Mouse (Mus musculus) ES-Bruce4 (cell line): ENCODE data around the gene Chfr. TPM values are rescaled to one million over a fixed set of nuclear protein-coding genes. Genes with fewer than 3 reads are reported as not detected.

Source experiments
- H3K27ac ChIP-seq: 2 replicates; pipeline ENCODE4 v1.5.1; 2012; ENCODE audit warnings: low read length, inconsistent platforms; ENCODE audit not compliant: insufficient read depth
- H3K27me3 ChIP-seq: 2 replicates; pipeline ENCODE4 v1.6.1; 2012; ENCODE audit warnings: mild to moderate bottlenecking, low read length, inconsistent platforms; ENCODE audit not compliant: control insufficient read depth, poor library complexity, insufficient read depth, severe bottlenecking
- H3K36me3 ChIP-seq: 2 replicates; pipeline ENCODE4 v1.6.1; 2012; ENCODE audit warnings: inconsistent platforms, mild to moderate bottlenecking, low read length, moderate library complexity; ENCODE audit not compliant: control insufficient read depth, poor library complexity, insufficient read depth, severe bottlenecking
- H3K4me1 ChIP-seq: one replicate; pipeline ENCODE4 v1.8.1; 2011; ENCODE audit warnings: low read length; ENCODE audit not compliant: control insufficient read depth, insufficient read depth
- H3K4me3 ChIP-seq: 2 replicates; pipeline ENCODE4 v1.5.1; 2011; ENCODE audit warnings: low read depth, mild to moderate bottlenecking, low read length
- H3K9ac ChIP-seq: 2 replicates; pipeline ENCODE4 v1.6.1; 2012; ENCODE audit warnings: low read depth, mild to moderate bottlenecking, inconsistent platforms; ENCODE audit not compliant: poor library complexity, severe bottlenecking
- H3K9me3 ChIP-seq: replicated peaks from 2 replicates; pipeline ENCODE4 v1.6.1; 2012; ENCODE audit warnings: mild to moderate bottlenecking, low read length, inconsistent platforms; ENCODE audit not compliant: control insufficient read depth, poor library complexity, insufficient read depth, severe bottlenecking
- CTCF ChIP-seq: IDR thresholded peaks from one replicate; pipeline ENCODE4 v1.8.1; 2011; ENCODE audit warnings: low read depth, low read length
- EP300 ChIP-seq: IDR thresholded peaks from 2 replicates; pipeline ENCODE4 v1.6.1; 2011; ENCODE audit warnings: low read depth, low read length; ENCODE audit not compliant: insufficient read depth
- POLR2A ChIP-seq: IDR thresholded peaks from one replicate; pipeline ENCODE4 v1.8.1; 2011; ENCODE audit warnings: low read length; ENCODE audit not compliant: insufficient read depth
- polyA plus RNA-seq: library from polyadenylated mRNA; stranded (reverse); fragments of >200 nt; gene quantifications from 2 replicates; pipeline ENCODE4 v1.2.4, GENCODE M21; 2011; ENCODE audit warnings: low read depth; ENCODE audit not compliant: missing spikeins, insufficient read depth, insufficient read length

The Chfr gene
- polyA plus RNA-seq, 1 experiment, result 62.5 TPM

DNA sequence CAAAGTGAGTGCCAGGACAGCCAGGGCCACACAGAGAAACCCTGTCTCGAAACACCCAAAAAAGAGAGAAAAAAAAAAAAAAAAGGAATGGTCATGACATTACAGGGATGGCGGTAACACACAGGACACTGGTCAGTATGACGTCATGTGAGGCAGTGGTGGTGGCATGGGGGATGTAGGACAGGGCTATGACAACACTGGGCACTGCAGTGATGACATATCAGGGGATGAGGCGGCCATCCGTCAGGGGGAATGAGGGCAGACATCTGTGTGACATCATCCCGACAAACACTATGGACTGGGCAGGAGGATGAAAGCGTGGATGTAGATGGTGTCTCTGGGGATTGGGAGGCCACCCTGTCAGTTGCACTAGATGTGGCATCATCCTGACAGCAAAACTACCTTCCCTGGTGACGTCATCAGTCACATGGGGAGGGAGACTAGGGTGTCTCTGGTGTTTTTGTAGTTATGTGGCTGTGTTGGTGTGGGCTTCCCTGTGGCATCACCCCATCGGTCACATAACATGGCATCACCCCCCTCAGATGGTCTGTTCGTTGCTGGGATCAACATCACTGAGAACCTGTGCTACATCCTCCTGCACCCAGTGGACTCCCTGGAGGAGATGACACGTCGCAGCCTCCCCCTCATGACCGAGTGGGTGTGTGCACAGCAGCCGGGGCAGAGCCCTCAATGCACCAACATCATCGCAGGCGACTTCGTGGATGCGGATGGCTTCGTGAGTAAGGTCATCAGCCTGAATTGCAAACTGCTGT, 32.6 kb upstream of the Chfr start:
- TF ChIP-seq POLR2A, result no peak
- TF ChIP-seq CTCF, result no peak
- peaks cover 12% of the 10 kb centered on the region for H3K4me1 ChIP-seq

GRCm38 (mm10) chr5:110103901-110104615, 31.6 kb upstream of the Chfr start:
- peaks cover 8% of the 10 kb centered on the region for H3K4me1 ChIP-seq

More for the DNA sequence above, 32.6 kb upstream of the Chfr start:
- H3K9ac ChIP-seq, result no peak overlapping the region
- no peaks in the 10 kb centered on the region for H3K9me3 ChIP-seq
- H3K27me3 ChIP-seq, result no peaks in the 10 kb centered on the region
- no peak overlapping the region for H3K4me3 ChIP-seq
- H3K36me3 ChIP-seq, result peaks cover 13% of the 10 kb centered on the region
- no peak overlapping the region for H3K27ac ChIP-seq

GRCm38 (mm10) chr5:110104616-110105380, 30.8 kb upstream of the Chfr start:
- Histone ChIP-seq H3K27ac (no peak overlapping the region), H3K27me3 (no peaks in the 10 kb centered on the region), H3K9ac (no peak overlapping the region), H3K4me3 (peak overlapping the region; percentile 28), H3K36me3 (peaks cover 13% of the 10 kb centered on the region), H3K9me3 (no peaks in the 10 kb centered on the region), H3K4me1 (peaks cover 8% of the 10 kb centered on the region)
- TF ChIP-seq POLR2A (no peak), CTCF (no peak), EP300 (no peak)

More at GRCm38 (mm10) chr5:110103901-110104615, 31.6 kb upstream of the Chfr start:
- H3K36me3 ChIP-seq, result peaks cover 13% of the 10 kb centered on the region
- no peak overlapping the region for H3K9ac ChIP-seq
- H3K4me3 ChIP-seq, result peak overlapping the region; percentile 3
- no peak for TF ChIP-seq CTCF
- TF ChIP-seq POLR2A, result no peak
- no peak for TF ChIP-seq EP300
- H3K27ac ChIP-seq, result no peak overlapping the region
- no peaks in the 10 kb centered on the region for H3K9me3 ChIP-seq
- H3K27me3 ChIP-seq, result no peaks in the 10 kb centered on the region

DNA sequence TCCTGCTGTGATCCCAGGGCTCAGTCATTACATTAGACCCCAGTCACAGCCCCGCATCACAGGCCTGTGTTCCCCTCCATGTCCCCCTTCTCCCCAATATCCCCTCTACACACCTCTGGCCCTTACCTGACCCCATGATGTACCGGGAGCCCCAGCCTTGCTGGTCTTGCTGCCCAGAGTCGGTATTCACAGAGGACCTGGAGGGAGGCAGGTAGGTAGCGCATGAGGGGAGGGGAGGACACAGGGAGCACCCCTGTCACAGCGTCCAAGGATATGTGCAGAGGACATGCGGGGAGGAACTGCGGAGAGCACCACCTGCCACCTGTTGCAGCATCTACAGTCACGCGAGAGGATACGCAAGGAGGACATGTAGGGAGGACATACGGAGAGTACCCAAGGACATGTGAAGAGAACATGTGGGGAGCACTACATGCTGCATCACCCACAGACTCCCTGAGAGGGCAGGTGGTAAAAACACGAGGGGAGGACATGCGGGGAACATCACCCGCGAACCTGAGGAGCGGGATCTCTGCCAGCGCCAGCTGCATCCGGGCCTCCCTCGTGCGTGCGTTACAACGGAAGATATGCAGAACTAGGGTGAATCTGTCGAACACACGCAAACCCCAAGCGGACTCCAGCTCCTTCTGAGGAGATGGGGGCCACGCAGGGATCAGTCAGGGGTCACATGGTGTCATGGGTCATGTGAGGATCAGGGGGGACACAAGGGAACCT, 29.3 kb upstream of the Chfr start:
- Histone ChIP-seq H3K9me3 (no peaks in the 10 kb centered on the region), H3K9ac (peak overlapping the region; percentile 91), H3K4me1 (peaks cover 8% of the 10 kb centered on the region), H3K36me3 (peaks cover 13% of the 10 kb centered on the region), H3K27ac (no peak overlapping the region), H3K27me3 (no peaks in the 10 kb centered on the region), H3K4me3 (peak overlapping the region; percentile 90)
- TF ChIP-seq POLR2A (no peak), EP300 (no peak), CTCF (no peak)

DNA sequence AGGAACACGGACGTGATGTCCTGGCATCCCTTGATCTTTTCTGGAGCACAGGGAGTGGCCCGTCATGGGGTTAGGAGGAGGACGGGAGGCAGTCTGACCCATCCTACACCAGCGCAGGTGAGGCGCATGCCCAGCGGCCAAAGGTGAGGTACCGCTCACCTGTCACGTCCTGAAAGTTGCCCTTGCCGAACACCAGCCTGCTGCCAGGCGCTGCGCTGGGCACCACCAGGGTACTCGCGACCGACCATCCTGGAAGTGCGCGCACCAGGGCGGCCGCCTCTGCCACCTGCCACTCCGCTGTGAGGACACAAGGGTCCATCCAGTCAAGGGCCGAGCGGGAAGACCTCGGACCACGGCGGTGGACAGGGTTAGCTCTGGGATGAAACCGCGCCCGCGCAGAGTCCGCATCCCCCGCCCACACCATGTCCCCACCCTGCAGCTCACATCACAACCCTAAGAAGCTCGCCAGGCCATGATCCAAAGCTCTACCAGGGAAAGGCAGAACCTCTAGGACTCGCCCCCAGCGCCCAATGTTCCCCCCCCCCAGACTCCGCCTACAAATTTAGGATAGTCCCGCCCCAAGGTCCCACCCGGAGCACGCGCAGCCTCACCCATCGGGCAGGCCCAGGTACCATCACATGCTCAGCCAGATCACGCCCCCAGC, 28.6 kb upstream of the Chfr start:
- no peak for TF ChIP-seq EP300
- no peak for TF ChIP-seq CTCF
- TF ChIP-seq POLR2A, result no peak
- Histone ChIP-seq H3K9ac (peak overlapping the region; percentile 91), H3K4me1 (peaks cover 8% of the 10 kb centered on the region), H3K4me3 (peak overlapping the region; percentile 90), H3K36me3 (peaks cover 13% of the 10 kb centered on the region), H3K9me3 (no peaks in the 10 kb centered on the region), H3K27ac (peak overlapping the region; percentile 76), H3K27me3 (no peaks in the 10 kb centered on the region)
